Mouse (Mus musculus) erythroblast, embryonic 14.5 days (primary cell): ENCODE data around the gene Kif22.

ENCODE experiments used
- GATA1 ChIP-seq: IDR thresholded peaks from 2 replicates; pipeline ENCODE4 v1.6.1; 2012; ENCODE audit warnings: low read length, inconsistent platforms, mixed read lengths
- TAL1 ChIP-seq: IDR thresholded peaks from 3 replicates; pipeline ENCODE4 v1.6.1; 2012; ENCODE audit warnings: low read length, inconsistent platforms, mixed read lengths

DNA sequence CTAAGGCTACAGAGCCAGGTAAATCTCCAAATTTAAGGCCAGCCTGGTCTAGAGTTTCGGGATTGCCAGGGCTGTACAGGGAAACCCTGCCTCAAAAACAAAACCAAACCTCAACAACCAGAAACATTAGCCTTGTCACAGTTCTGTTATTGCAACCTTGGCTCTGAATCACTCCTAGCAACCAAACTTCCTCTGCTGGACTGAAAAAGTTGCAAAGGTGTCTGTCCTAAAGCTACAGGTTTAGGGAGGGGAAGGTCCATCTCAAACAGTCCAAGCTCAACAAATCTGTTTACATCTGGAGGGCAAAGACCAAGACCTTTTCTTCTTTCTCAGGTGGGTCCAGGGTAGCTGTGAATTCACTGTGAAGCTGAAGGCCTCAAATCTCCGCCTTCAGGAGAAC lies 31.2 kb downstream of the Kif22 start:
- TF ChIP-seq TAL1 = no peak
- no peak for TF ChIP-seq GATA1
